Mouse (Mus musculus) adrenal gland, postnatal 0 days (tissue): ENCODE measurements around the gene Slc29a2. TPM values are rescaled to one million over a fixed set of nuclear protein-coding genes. Genes with fewer than 3 reads are reported as not detected.

Experiments used
- polyA plus RNA-seq: library from polyadenylated mRNA; unstranded; fragments of >200 nt; fragmentation: Nextera tagmentation; extraction: Ambion mirVana; gene quantifications from 2 replicates; pipeline ENCODE4 v1.2.1, GENCODE M21; 2015

The Slc29a2 gene
- polyA plus RNA-seq, result 0.57 and 1.9 TPM in 2 replicates

GRCm38 (mm10) chr19:5023621-5024479 is at the start of gene Slc29a2:
TSS of gene Slc29a2 (plus strand) at chr19:5023860.

GRCm38 (mm10) chr19:4990256-4990625 is 33.4 kb upstream of the Slc29a2 start, which contains the start of gene Npas4:
TSS of gene Npas4 (minus strand) at chr19:4990316.

GRCm38 (mm10) chr19:5038709-5039156 is 15.1 kb downstream of the Slc29a2 start, which contains the start of the genes B4gat1 and AC124502.3:
TSS of gene B4gat1 (plus strand) at chr19:5038826.
TSS of gene AC124502.3 (plus strand) at chr19:5038891.

GRCm38 (mm10) chr19:5040862-5041523 is 17.3 kb downstream of the Slc29a2 start, which contains the start of gene Brms1:
TSS of gene Brms1 (plus strand) at chr19:5041354.

GRCm38 (mm10) chr19:5050047-5050905 is 26.6 kb downstream of the Slc29a2 start, which contains the start of gene Rin1:
TSS of gene Rin1 (plus strand) at chr19:5050481.

GRCm38 (mm10) chr19:5067867-5068569 is 44.4 kb downstream of the Slc29a2 start, which contains the start of gene Cd248:
TSS of gene Cd248 (plus strand) at chr19:5068078.

Other genes starting within 250 kb of the Slc29a2 start
- 18.8 and 24.5 TPM in 2 replicates for gene Rbm4, start 230.0 kb upstream of the Slc29a2 start, polyA plus RNA-seq
- 13.2 and 19.4 TPM in 2 replicates for gene Gm21992, start 212.2 kb upstream of the Slc29a2 start, polyA plus RNA-seq
- 19.3 and 22.3 TPM in 2 replicates for gene Rbm14, start 212.2 kb upstream of the Slc29a2 start, polyA plus RNA-seq
- gene Ccs, start 184.5 kb upstream of the Slc29a2 start, polyA plus RNA-seq, result 79.9 and 127 TPM in 2 replicates
- gene Ccdc87, start 184.5 kb upstream of the Slc29a2 start, polyA plus RNA-seq, result 0.08 and 0.10 TPM in 2 replicates
- 192 and 458 TPM in 2 replicates for gene Ctsf, start 168.7 kb upstream of the Slc29a2 start, polyA plus RNA-seq
- 2.4 and 3.2 TPM in 2 replicates for gene Actn3, start 146.0 kb upstream of the Slc29a2 start, polyA plus RNA-seq
- gene Zdhhc24, start 145.2 kb upstream of the Slc29a2 start, polyA plus RNA-seq, result 12.5 and 14.8 TPM in 2 replicates
- gene Bbs1, start 117.2 kb upstream of the Slc29a2 start, polyA plus RNA-seq, result 3.5 and 4.2 TPM in 2 replicates
- 63.8 and 106 TPM in 2 replicates for gene Dpp3, start 95.6 kb upstream of the Slc29a2 start, polyA plus RNA-seq
- 1.9 and 2.9 TPM in 2 replicates for gene Peli3, start 80.7 kb upstream of the Slc29a2 start, polyA plus RNA-seq
- 136 and 156 TPM in 2 replicates for gene Mrpl11, start 61.7 kb upstream of the Slc29a2 start, polyA plus RNA-seq
- gene Npas4, start 33.5 kb upstream of the Slc29a2 start, polyA plus RNA-seq, result 0.07 TPM in 1 of 2 replicates, not detected in the other
- 45.2 and 51.4 TPM in 2 replicates for gene B4gat1, start 15.0 kb downstream of the Slc29a2 start, polyA plus RNA-seq
- gene AC124502.3, start 15.0 kb downstream of the Slc29a2 start, polyA plus RNA-seq, result 0.20 and 1.6 TPM in 2 replicates
- 36.1 and 44.9 TPM in 2 replicates for gene Brms1, start 17.5 kb downstream of the Slc29a2 start, polyA plus RNA-seq
- 1.1 and 1.5 TPM in 2 replicates for gene Rin1, start 26.6 kb downstream of the Slc29a2 start, polyA plus RNA-seq
- 79.7 and 120 TPM in 2 replicates for gene Cd248, start 44.2 kb downstream of the Slc29a2 start, polyA plus RNA-seq
- 6.4 and 9.5 TPM in 2 replicates for gene Tmem151a, start 61.7 kb downstream of the Slc29a2 start, polyA plus RNA-seq
- 83.2 and 106 TPM in 2 replicates for gene Yif1a, start 64.7 kb downstream of the Slc29a2 start, polyA plus RNA-seq
- gene Cnih2, start 74.7 kb downstream of the Slc29a2 start, polyA plus RNA-seq, result 19.6 and 30.8 TPM in 2 replicates
- 213 and 238 TPM in 2 replicates for gene Rab1b, start 83.2 kb downstream of the Slc29a2 start, polyA plus RNA-seq
- 14.0 and 16.2 TPM in 2 replicates for gene Klc2, start 94.7 kb downstream of the Slc29a2 start, polyA plus RNA-seq
- gene Pacs1, start 249.3 kb downstream of the Slc29a2 start, polyA plus RNA-seq, result 13.0 and 16.0 TPM in 2 replicates